Mouse (Mus musculus) retina, postnatal 7 days (tissue): ENCODE measurements around the gene Htatsf1.

ENCODE experiments used
- DNase-seq: peaks from one replicate; pipeline ENCODE4 v3.0.0-alpha.2; 2012; ENCODE audit warnings: low read depth, low spot score

Htatsf1 gene

GRCm38 (mm10) chrX:57053174-57053992 is at the start of gene Htatsf1:
Gene Htatsf1, plus strand, starts transcription at chrX:57053583.
- peak; percentile 73 for DNase-seq

GRCm38 (mm10) chrX:57012891-57013290 is 40.5 kb upstream of the Htatsf1 start:
- no peak for DNase-seq

DNA sequence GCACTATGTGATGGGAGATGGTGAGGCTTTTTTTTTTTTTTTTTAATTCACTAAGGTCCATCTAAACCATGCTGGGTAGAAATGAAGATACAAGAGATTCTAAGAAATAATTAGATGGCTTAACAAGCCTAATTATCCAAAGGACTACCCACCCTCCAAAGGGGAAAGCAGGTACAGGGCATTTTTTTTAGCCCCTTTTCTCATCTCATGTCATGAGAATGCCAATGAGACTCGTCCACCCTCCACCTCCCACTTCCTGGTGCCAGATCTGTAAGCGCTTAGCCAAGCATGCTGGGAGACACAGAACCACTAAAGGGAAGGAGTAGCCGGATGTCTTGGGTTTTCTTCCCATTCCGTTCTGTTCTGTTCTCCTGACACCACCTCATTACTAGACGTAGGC is 10.6 kb upstream of the Htatsf1 start, which contains the start of gene Brs3:
TSS of gene Brs3 (plus strand) at position 301 of the 400 bp plus-strand sequence.
- no peak for DNase-seq

GRCm38 (mm10) chrX:57043869-57044268 is 9.5 kb upstream of the Htatsf1 start:
- DNase-seq = no peak

- no peak for DNase-seq
Measured at GRCm38 (mm10) chrX:57052848-57053173, 572 bp upstream of the Htatsf1 start.

DNA sequence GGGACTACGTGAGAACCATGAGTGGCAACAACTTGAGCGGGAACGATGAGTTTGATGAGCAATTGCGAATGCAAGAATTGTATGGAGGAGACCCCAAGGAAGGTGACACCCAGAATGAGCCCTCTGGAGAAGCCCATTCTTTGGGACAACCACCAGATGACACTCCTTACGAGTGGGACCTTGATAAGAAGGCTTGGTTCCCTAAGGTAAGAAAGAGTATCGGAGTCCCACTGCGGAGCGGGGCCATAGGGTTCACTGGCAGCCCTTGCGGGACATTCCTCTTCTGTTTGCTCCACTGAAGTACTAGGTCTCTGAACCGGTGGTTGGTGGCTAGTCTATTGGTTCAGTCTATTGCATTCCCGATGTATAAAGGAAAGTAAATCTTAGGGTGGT is 606 bp downstream of the Htatsf1 start:
- no peak for DNase-seq

DNA sequence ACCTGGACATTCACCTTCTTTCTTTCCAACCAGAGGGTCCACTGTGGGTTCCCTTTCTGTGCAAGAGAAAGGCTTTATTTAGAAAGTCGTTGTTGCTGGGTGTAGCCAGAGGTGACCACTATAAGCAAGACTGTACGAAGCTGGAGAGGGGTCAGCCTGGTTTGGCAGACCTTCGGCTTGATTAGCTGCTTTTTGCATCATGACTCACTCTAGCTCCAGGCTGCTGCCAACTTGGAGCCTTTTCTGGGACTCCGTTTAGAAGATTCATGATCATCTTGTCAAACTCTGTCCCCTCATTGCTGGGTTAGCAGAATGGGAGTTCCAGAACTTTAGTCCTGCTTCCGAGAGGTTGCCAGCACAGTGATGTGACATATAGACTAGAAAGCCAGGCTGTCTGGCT is 28.1 kb downstream of the Htatsf1 start:
- no peak for DNase-seq

DNA sequence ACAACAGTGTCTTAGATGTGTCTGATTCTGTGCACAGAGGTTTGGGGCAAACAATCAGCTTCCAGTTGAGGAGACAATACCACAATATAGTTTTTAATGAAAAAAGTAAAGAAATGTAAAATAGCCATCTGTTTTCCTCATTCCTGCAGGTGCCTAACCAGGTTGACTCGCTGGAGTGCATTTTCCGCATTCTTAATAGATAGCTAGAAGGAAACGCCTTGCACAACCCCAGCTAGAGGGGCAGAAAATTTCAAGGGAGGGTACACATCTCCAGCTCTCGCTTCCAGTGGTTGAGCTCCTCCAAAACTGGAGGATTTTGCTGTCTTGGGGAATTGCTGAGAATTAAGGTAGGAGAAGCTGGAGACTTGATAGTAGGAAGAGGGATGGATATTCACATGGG is 34.4 kb downstream of the Htatsf1 start, which contains the start of gene Vgll1:
TSS of gene Vgll1 (plus strand) at position 301 of the 400 bp plus-strand sequence.
- no peak for DNase-seq

- no peak for DNase-seq
Measured at GRCm38 (mm10) chrX:57103415-57103814, 50.0 kb downstream of the Htatsf1 start.

- no peak for DNase-seq
Measured at GRCm38 (mm10) chrX:57106956-57107355, 53.6 kb downstream of the Htatsf1 start.
